Mouse (Mus musculus): ENCODE data around the gene Anxa4. TPM values are rescaled to one million over a fixed set of nuclear protein-coding genes. Genes with fewer than 3 reads are reported as not detected.

Anxa4 gene
- total RNA-seq, 2 experiments from 2014 or later, result 28.5 to 30.5 TPM

GRCm38 (mm10) chr6:86768186-86768776, 25.1 kb downstream of the Anxa4 start:
- DNase-seq, result no peak
- intact Hi-C loops (cut with DNase I), result no loop called here

- DNase-seq, result no peak
- intact Hi-C loops (cut with DNase I), result no loop called here
Observed at GRCm38 (mm10) chr6:86767465-86767864, 25.9 kb downstream of the Anxa4 start.

GRCm38 (mm10) chr6:86765637-86766059, 27.7 kb downstream of the Anxa4 start:
- DNase-seq, result no peak
- intact Hi-C loops (cut with DNase I), result no loop called here

- intact Hi-C loops (cut with DNase I), result no loop called here
- no peak for DNase-seq
Observed at GRCm38 (mm10) chr6:86754105-86754863, 39.1 kb downstream of the Anxa4 start.

- no peak for DNase-seq
- intact Hi-C loops (cut with DNase I), result no loop called here
Observed at GRCm38 (mm10) chr6:86752843-86753485, 40.4 kb downstream of the Anxa4 start.

GRCm38 (mm10) chr6:86750961-86751360, 42.4 kb downstream of the Anxa4 start:
- intact Hi-C loops (cut with DNase I), result no loop called here
- DNase-seq, result no peak

- intact Hi-C loops (cut with DNase I), result no loop called here
Observed at GRCm38 (mm10) chr6:86749817-86750216, 43.6 kb downstream of the Anxa4 start.

GRCm38 (mm10) chr6:86747171-86747570, 46.2 kb downstream of the Anxa4 start:
- intact Hi-C loops (cut with DNase I), result loop anchor here (1.0 to 2.0 kb wide), 2 partner anchors 59 to 180 kb away; no protein-coding TSS in a partner anchor
- DNase-seq, result peak; percentile 51 to 72

More at GRCm38 (mm10) chr6:86749817-86750216, 43.6 kb downstream of the Anxa4 start:
- no peak for DNase-seq

GRCm38 (mm10) chr6:86740652-86741051, 52.7 kb downstream of the Anxa4 start:
- DNase-seq, result no peak

GRCm38 (mm10) chr6:86736830-86737229, 56.6 kb downstream of the Anxa4 start:
- intact Hi-C loops (cut with DNase I), result no loop called here
- DNase-seq, result no peak

More at GRCm38 (mm10) chr6:86740652-86741051, 52.7 kb downstream of the Anxa4 start:
- intact Hi-C loops (cut with DNase I), result no loop called here

GRCm38 (mm10) chr6:86736313-86736712, 57.1 kb downstream of the Anxa4 start:
- intact Hi-C loops (cut with DNase I), result no loop called here
- DNase-seq, result no peak

- DNase-seq, result peak; percentile 97
- intact Hi-C loops (cut with DNase I), result no loop called here
Observed at GRCm38 (mm10) chr6:86733183-86733876, 60.1 kb downstream of the Anxa4 start, which contains the start of gene Gmcl1. Gmcl1 (minus strand) TSS chr6:86733383.

GRCm38 (mm10) chr6:86732276-86733173, 60.9 kb downstream of the Anxa4 start:
- DNase-seq, result peak in 1 of 2 experiments; percentile 42
- intact Hi-C loops (cut with DNase I), result no loop called here

- intact Hi-C loops (cut with DNase I), result no loop called here
- DNase-seq, result no peak
Observed at GRCm38 (mm10) chr6:86728711-86729110, 64.7 kb downstream of the Anxa4 start.

- DNase-seq, result no peak
- intact Hi-C loops (cut with DNase I), result no loop called here
Observed at GRCm38 (mm10) chr6:86721977-86722376, 71.4 kb downstream of the Anxa4 start.

- intact Hi-C loops (cut with DNase I), result no loop called here
Observed at GRCm38 (mm10) chr6:86708072-86708774, 85.2 kb downstream of the Anxa4 start.

GRCm38 (mm10) chr6:86702577-86702976, 90.8 kb downstream of the Anxa4 start:
- intact Hi-C loops (cut with DNase I), result no loop called here
- no peak for DNase-seq

More at GRCm38 (mm10) chr6:86708072-86708774, 85.2 kb downstream of the Anxa4 start:
- DNase-seq, result no peak

GRCm38 (mm10) chr6:86697903-86698302, 95.5 kb downstream of the Anxa4 start:
- intact Hi-C loops (cut with DNase I), result no loop called here
- no peak for DNase-seq

- DNase-seq, result no peak
- intact Hi-C loops (cut with DNase I), result no loop called here
Observed at GRCm38 (mm10) chr6:86696213-86696612, 97.2 kb downstream of the Anxa4 start.
